Mouse (Mus musculus) cortical plate, adult 2 months (tissue): ENCODE measurements at regions not wholly inside any gene's neighbourhood (a gene's known extent, or its start where the extent isn't known, plus 50 kb on each side); places are given as distances from the start of the nearest gene placed in this dataset.

Experiments
- CTCF ChIP-seq: fragments of 200-500 bp; IDR thresholded peaks from 2 replicates; pipeline ENCODE4 v1.5.1; 2011; ENCODE audit warnings: mild to moderate bottlenecking, control low read depth, low read length; ENCODE audit not compliant: insufficient read depth; ENCODE audit errors: extremely low read depth
- POLR2A ChIP-seq: fragments of 200-500 bp; IDR thresholded peaks from 2 replicates; pipeline ENCODE4 v1.6.1; 2011; ENCODE audit warnings: mild to moderate bottlenecking, low read length, control low read depth; ENCODE audit not compliant: insufficient read depth; ENCODE audit errors: extremely low read depth

- no peak for TF ChIP-seq CTCF
- TF ChIP-seq POLR2A: no peak
Measured at GRCm38 (mm10) chr13:101422082-101422481, 345.9 kb downstream of the Pik3r1 start.
